Mouse (Mus musculus): ENCODE results near the gene Klhl33.
"Not testable (repeated sequence)": the region's sequence is repeated elsewhere in the genome, so short reads cannot be mapped to it uniquely, and the experiment has no call there.

Gene Klhl33

GRCm38 (mm10) chr14:50903973-50904827 is 6.9 kb upstream of the Klhl33 start:
- DNase-seq (ENCODE audit: low read depth, low spot score) = peak; percentile 82

DNA sequence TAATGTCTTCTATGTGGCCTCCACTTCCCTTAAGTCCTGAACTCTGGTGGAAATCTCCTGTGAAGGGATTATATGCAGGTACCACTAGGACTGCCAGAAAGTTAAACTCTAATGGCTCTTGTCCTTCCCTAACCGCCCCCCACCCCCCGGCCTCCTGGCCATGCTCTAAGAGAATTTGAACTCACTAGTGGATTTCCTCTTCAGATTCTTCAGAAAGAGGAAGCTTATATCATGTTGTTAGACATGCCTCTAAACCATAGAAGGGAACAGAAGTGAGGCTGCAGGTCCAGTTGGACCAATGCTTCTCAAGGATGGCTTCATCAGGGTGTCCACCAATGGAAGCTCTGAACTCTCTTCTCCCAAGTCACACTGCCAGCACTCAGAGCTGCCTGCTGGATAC is 685 bp upstream of the Klhl33 start:
- not testable (repeated sequence) for DNase-seq (ENCODE audit: low read depth, low spot score)

DNA sequence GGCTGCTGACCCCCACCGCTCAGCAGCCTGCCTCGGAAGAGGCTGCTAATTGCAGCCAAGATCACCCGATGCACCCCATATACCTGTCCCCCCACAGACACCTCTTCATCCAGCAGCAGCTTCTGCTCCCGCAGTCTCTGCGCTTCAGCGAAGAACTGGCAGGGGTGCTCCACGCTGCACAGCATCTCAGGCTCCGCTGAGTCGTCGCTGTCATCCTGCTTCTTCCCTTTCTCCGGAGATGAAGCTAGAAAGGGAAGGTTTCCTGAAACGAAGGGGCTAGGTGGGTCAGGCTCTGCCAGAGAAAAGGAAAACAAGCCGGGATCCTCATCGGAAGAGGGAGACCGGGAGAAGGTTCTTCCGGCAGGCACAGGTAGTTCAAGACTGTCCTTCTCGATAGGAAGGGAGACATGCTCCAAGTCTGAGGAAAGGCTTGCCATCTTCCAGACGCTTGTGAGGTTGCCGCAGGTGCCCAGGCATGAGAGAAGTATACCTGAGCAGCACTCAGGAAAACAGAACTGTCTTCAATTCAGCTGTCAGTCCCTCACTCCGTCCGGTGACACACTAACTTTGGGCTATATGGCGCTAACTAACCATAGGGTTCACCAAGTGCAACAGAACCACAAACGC is 447 bp downstream of the Klhl33 start:
- DNase-seq (ENCODE audit: low read depth, low spot score) = peak; percentile 78

DNA sequence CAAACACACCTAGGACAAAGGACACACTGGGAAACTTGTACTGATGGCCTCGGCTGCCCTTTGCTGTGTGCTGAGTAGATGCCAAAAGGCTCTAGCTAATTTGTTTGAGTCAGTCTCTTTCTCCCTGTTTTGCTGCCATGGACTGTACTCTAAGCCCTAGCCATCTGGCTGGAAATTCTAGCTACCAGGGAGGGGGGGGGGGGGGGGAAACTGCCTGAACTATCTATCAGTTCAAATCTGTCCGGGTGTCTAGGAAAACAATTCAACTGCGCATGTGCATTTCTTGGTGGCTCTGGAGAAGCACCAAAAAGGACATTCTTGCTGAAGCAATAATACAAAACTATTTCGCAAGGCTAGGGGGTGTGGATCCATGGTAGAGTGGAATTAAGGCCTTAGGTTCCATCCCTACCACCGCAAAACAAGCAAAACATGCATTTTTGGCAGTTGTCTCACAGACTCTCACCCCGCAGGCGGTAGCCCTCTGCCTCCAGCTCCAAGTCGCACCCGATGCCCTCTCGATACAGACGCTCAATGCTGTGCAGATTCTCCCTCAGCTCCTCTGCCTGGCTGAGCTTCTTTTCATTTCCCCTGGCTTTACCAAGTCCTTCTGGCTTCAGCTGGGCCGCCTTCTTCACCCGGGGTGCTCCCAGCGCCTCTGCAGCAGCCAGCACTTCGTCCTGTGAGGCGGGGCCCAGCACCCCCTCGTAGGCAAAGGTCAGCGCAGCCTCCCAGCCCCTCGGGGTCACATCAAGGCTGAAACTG is 1.1 kb downstream of the Klhl33 start:
- peak; percentile 95 for DNase-seq (ENCODE audit: low read depth, low spot score)

DNA sequence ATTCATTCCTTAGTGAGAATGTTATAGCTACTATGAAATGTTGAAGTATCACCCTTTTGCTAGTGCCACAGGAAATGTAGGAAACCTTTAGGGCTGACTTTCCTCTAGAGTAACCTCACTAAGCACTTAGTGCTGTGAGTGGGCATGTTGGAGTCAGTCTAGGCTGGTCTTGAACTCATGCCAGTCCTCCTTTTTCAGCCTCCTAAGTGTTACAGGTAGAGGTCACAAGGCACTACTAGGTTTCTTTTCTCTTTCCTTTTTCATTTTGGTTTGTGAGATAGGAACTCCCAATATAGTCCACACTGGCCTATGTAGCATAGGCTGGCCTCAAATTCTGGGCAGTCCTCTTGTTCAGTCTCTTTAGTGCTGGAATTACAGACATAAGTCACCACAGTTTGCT is 1.9 kb downstream of the Klhl33 start:
- peak; percentile 29 for DNase-seq (ENCODE audit: low read depth, low spot score)

DNA sequence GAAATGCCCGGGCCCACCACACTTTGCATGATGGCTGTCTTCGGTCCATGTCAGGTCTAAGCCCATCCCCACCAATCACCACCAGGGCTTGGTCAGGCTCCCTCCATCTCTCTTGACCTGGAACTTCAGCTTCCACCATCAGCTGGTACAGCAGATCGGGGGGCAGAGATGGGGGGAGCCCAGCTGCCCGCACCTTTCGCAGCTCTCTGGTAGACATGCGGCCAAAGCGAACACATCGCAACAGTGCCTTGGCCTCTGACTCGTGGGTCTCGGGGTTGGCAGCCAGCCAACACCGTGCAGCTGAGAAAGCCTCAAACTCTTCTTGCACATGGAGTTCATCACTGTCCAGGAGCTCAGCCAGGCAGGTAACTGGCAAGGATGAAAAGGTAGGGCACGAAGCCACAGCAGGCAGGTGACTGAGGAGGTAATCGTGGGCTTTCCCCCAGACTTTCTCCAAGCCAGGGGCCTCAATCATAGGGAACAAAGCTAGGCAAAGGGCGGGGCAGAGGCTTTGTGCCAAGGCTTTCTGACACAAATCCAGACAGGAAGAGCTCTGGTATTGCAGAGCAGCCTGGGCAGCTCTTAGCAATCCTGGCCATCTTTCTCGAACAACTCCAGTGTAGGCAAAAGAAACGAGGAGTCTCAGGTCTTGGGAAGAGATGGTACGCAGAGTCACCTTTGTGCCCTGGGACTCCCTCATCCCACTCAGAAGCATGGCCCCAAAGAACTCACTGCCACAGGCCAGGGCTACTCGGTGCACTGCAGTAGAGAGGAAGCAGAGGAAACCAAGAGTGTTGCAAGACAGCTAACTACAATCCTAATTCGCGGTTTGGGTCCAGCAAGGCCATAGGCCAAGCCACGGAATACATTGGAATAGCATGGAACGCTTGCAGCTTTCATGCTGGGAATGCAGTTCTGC is 4.5 kb downstream of the Klhl33 start:
- DNase-seq (ENCODE audit: low read depth, low spot score) = peak; percentile 11

- no peak for DNase-seq (ENCODE audit: low read depth, low spot score)
Observed at GRCm38 (mm10) chr14:50892091-50892490, 5.2 kb downstream of the Klhl33 start.

- DNase-seq (ENCODE audit: low read depth, low spot score) = no peak
Observed at GRCm38 (mm10) chr14:50891621-50892020, 5.7 kb downstream of the Klhl33 start.

DNA sequence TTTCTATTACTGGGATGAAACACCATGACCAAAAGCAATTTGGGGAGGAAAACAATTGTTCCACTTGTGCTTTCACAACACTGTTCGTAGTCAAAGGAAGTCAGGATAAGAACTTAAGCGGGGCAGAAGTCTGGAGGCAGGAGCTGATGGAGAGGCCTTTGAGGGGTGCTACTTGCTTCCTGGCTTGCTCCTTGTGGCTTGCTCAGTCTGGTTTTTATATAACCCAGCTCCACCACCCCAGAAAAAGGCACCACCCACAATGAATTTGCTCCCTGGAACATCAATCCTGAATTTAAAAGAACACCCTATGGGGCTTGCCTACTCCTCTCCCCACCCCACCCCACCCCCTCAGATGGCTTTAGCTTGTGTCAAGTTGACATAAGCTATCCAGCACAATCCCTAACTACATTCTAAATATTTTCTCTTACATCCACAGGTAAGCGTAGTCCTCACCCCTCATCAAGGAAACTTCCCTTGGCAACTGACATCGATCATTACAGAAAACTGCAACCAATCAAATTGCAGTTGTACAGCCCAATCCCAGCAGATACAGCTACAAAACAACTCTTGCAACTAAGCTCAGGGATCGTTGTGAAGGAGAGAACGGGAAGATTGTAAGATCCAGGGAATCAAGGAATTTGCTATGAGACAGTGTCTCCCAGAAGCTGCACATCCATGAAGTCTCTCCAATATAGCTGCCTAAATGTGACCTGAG is 20.9 kb downstream of the Klhl33 start:
- peak; percentile 72 for DNase-seq (ENCODE audit: low read depth, low spot score)

DNA sequence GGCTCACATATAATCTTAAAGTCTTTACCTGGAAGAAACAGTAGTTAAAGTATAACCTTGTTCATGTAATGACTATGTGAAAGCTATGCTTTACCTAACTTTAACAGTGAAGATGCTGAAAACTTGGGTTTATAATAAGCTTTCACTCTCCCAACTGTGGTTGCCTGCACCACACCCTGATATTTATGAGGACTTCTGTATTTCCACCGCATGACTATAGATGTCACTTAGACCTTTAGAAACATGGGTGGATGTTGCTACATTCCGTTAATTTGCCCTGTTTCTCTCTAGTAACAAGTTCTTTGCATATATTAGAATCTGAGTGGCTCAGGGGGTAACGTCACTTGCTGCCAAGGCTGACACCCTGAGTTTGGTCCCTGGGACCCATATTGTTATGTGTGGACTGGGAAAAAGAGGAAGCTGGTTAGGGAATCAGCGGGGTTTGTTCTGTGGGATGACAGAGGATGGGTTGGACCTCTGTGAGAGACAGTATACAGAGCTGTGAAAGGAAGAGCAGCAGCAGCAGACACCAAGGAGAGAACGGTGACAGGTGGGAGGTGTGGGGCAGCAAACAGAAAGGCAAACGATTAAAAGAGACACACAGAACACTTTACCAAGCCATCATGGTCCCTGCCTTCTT is 21.6 kb downstream of the Klhl33 start:
- peak; percentile 31 for DNase-seq (ENCODE audit: low read depth, low spot score)

GRCm38 (mm10) chr14:50875175-50875574 is 22.1 kb downstream of the Klhl33 start:
- DNase-seq (ENCODE audit: low read depth, low spot score) = no peak

DNA sequence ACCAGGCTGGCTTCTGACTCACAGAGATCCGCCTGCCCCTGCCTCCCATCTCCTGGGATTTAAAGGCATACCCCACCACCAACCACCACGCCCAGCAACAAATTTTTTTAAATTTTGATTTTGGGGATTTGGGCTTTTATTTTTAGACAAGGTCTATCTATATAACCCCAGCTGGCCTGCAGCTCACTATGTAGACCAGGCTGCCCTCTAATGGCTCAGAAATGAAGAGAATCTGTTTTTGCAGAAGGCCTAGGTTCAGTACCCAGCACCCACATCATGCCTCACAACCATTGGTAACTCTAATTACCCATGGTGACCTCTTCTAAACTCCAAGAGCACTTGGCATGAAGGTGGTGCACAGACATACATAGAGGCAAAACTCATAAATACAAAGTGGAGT is 26.0 kb downstream of the Klhl33 start:
- peak; percentile 14 for DNase-seq (ENCODE audit: low read depth, low spot score)

DNA sequence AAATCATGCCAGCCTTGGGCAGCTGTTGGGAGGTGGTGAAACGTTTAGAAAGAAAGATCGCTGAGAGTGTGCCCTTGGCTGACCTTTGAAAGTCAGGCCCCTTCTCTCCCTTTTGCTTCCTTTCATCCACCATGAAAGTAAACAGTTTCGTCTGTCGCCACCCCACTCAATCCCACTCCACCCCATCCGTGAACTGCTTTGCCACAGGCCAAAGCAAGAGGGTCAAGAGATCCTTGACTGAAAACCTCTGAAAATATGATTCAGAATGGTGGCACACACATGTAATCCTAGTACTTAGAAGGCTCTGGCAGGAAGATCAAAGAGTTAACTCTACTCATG is 26.5 kb downstream of the Klhl33 start:
- DNase-seq (ENCODE audit: low read depth, low spot score) = no peak

- peak; percentile 88 for DNase-seq (ENCODE audit: low read depth, low spot score)
Observed at GRCm38 (mm10) chr14:50869889-50870804, 27.2 kb downstream of the Klhl33 start, which contains the start of gene Tep1. TSS of gene Tep1 (minus strand) at chr14:50870560.

DNA sequence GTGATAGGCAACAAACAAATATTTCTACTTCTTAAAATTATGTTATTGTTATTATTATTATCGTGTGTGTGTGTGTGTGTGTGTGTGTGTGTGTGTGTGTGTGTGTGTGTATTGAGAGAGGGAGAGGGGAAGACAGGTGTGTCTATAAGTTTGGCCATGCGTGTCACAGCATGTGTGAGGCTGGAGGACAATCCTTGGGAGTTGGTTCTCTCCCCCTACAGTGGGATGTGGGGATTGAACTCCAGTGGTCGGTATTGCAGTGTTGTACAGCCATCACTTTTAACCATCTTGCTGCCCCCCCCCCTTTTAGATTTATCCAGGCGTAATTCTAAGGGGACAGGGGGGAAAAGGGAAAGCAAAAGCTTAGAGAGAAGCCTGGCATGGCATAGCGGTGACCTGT is 28.7 kb downstream of the Klhl33 start:
- DNase-seq (ENCODE audit: low read depth, low spot score) = no peak

DNA sequence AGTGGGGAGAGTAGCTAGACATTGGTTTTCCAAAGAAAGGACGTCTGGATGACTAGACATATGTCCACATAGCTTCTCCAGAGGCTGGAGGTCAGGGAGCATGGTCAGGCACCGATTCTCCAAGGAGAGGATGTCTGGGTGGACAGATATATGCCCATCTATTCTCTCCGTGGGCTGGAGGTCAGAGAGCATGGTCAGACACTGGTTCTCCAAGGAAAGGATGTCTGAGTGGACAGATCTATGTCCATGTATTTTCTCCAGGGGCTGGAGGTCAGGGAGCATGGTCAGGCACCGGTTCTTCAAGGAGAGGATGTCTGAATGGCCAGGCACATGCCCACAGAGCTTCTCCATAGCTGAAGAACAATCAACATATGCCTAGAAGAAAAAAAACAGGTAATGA is 29.1 kb downstream of the Klhl33 start:
- DNase-seq (ENCODE audit: low read depth, low spot score) = no peak

- no peak for DNase-seq (ENCODE audit: low read depth, low spot score)
Observed at GRCm38 (mm10) chr14:50866966-50867365, 30.3 kb downstream of the Klhl33 start.

- not testable (repeated sequence) for DNase-seq (ENCODE audit: low read depth, low spot score)
Observed at GRCm38 (mm10) chr14:50865005-50865404, 32.3 kb downstream of the Klhl33 start.

DNA sequence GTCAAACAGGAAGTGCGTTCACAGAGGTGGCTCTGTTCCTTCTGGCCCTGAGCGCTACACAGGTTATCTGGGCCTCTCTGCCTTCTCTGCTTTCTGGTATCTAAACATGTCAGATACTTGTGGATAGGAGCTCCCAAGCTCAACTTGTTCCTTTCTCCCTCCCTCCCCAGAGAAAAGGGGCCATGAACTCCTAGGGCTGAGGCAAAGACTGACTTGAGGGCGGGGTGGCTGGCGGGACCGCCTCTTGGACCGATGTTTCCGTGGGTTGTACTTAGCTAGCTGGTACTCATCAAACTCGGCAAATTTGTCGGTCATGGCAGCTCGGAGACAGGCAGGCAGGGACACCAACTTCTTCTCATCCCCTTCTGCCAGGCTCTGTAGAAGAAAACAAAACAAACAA is 34.7 kb downstream of the Klhl33 start:
- DNase-seq (ENCODE audit: low read depth, low spot score) = no peak

Measured in brain, adult 2 months (tissue).